Mouse (Mus musculus): ENCODE results near the gene Exosc5. TPM values are rescaled to one million over a fixed set of nuclear protein-coding genes. Genes with fewer than 3 reads are reported as not detected.

Gene Exosc5
- polyA plus RNA-seq (2014; fragmentation: Nextera tagmentation; extraction: Ambion mirVana): 72.3 and 79.7 TPM in 2 replicates

DNA sequence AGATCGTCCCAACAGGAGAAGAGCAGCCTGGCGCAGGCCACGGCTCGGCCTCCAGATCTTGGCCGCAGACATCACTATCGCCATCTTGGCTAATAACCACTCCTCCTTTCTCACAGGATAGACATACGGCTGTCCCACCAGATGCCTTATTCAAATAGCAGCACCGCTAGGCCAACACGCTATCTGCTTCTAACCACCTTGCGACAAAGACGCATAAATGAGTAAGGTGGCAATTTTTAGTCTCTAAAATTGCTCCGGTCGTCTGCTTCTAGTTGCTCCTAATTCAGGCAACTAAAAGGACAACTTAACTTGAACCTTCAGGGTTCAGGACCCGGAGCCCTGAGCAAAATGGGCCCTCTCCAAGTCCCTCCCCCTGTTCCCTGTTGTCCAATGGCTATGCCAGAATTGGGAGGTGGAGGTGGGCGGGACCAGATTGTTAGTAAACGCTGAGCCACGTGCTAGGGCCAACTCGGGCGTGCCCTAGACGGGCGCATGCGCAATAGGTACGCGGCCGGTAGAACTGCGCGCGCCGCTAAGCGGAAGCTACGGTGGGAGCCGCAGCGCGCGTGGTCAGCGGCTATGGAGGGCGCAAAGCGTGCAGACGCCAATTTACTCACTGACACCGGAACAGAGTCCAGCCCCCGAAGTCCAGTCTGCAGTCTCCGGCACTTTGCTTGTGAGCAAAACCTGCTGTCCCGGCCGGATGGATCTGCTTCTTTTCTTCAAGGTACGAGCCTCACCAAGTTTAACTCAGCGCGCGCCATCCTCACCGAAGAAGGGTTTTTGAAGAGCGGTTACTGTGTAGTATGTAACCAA lies at the start of gene Exosc5, which contains the start of gene Bckdha:
Gene Exosc5 (plus strand): TSS at position 508 of the 816 bp plus-strand sequence.
Gene Bckdha (minus strand): TSS at position 325 of the 816 bp plus-strand sequence.
- under 1% methylated on average over 50 of the region's 50 CpGs for WGBS
- peak; percentile 100 for DNase-seq
- H3K36me3 ChIP-seq (ENCODE audit: insufficient read depth): peaks cover 24% of the 10 kb centered on the region; the same call in 1 of the 2 replicates
- 0 out of 2 replicates have a peak within 1 kb of the TSS, but pooled peaks have one; percentile 48 for H3K27ac ChIP-seq (ENCODE audit: low read depth)
- H3K4me1 ChIP-seq (ENCODE audit: insufficient read depth): 0 out of 2 replicates have a peak, but pooled peaks cover 6% of the 10 kb centered on the region
- peak within 1 kb of the TSS; percentile 63 for H3K9ac ChIP-seq
- peak within 1 kb of the TSS; percentile 76 for H3K4me2 ChIP-seq
- H3K4me3 ChIP-seq (ENCODE audit: low read depth, low read length): peak within 1 kb of the TSS; percentile 62
- no peaks in the 10 kb centered on the region for H3K9me3 ChIP-seq (ENCODE audit: low read depth, low read length)
- no peak for TF ChIP-seq CTCF (IDR thresholded peaks at IDR 0.05; ENCODE audit: low read depth)
- peak; percentile 98 for ATAC-seq (ENCODE audit: insufficient read depth)
- H3K27me3 ChIP-seq (ENCODE audit: insufficient read depth, low read length): no peaks in the 10 kb centered on the region

DNA sequence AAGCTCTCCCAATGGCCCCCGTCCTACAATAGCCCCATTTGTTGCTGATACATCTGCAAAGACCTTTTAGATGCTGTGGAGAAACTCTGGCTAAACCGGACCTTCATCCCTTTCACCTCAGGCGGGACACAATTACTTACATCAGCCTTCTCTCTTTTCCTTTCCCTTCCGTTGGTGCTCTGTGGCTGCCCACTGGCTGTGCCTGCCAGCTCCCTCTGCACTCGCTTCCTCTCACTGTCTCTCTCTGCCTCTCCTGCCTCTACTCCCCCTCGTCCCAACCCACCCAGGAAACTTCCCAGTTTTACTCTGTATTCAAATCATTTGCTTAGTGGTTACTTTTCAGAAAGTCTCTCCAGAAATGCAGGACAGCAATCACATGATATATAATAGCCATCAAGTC lies 48.9 kb upstream of the Exosc5 start:
- H3K9ac ChIP-seq: no peak overlapping the region
- no peaks in the 10 kb centered on the region for H3K36me3 ChIP-seq (ENCODE audit: insufficient read depth)
- DNase-seq: no peak
- H3K27ac ChIP-seq (ENCODE audit: low read depth): no peak overlapping the region
- no peak overlapping the region for H3K4me3 ChIP-seq (ENCODE audit: low read depth, low read length)
- no peak for ATAC-seq (ENCODE audit: insufficient read depth)
- no peaks in the 10 kb centered on the region for H3K4me1 ChIP-seq (ENCODE audit: insufficient read depth)
- no peak overlapping the region for H3K4me2 ChIP-seq
- 37% methylated on average over 6 of the region's 6 CpGs for WGBS
- TF ChIP-seq CTCF (IDR thresholded peaks at IDR 0.05; ENCODE audit: low read depth): no peak
- H3K27me3 ChIP-seq (ENCODE audit: insufficient read depth, low read length): no peaks in the 10 kb centered on the region
- H3K9me3 ChIP-seq (ENCODE audit: low read depth, low read length): no peaks in the 10 kb centered on the region

DNA sequence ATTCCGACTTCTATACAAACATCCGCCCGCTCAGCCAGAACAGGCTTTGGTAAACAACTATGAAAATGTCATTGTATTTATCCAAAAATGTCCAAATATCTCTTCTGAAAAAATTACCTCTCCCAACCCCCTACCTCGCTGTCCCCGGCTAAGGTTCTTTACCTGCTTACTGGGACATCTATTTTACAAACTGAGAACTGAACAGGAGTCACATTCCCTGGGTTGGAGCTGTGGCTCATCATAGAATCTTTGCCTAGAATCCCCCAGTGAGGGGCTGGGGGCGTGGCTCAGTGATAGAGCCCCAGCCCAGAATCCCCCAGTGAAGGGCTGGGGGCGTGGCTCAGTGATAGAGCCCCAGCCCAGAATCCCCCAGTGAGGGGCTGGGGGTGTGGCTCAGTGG lies 47.5 kb upstream of the Exosc5 start:
- no peak overlapping the region for H3K27ac ChIP-seq (ENCODE audit: low read depth)
- no peak for TF ChIP-seq CTCF (IDR thresholded peaks at IDR 0.05; ENCODE audit: low read depth)
- ATAC-seq (ENCODE audit: insufficient read depth): no peak
- no peaks in the 10 kb centered on the region for H3K9me3 ChIP-seq (ENCODE audit: low read depth, low read length)
- H3K27me3 ChIP-seq (ENCODE audit: insufficient read depth, low read length): peaks cover 2% of the 10 kb centered on the region; the same call in 1 of the 2 replicates
- H3K4me2 ChIP-seq: no peak overlapping the region
- 40% methylated on average over 7 of the region's 7 CpGs for WGBS
- no peak overlapping the region for H3K9ac ChIP-seq
- no peak overlapping the region for H3K4me3 ChIP-seq (ENCODE audit: low read depth, low read length)
- no peak for DNase-seq
- H3K36me3 ChIP-seq (ENCODE audit: insufficient read depth): no peaks in the 10 kb centered on the region
- no peaks in the 10 kb centered on the region for H3K4me1 ChIP-seq (ENCODE audit: insufficient read depth)

DNA sequence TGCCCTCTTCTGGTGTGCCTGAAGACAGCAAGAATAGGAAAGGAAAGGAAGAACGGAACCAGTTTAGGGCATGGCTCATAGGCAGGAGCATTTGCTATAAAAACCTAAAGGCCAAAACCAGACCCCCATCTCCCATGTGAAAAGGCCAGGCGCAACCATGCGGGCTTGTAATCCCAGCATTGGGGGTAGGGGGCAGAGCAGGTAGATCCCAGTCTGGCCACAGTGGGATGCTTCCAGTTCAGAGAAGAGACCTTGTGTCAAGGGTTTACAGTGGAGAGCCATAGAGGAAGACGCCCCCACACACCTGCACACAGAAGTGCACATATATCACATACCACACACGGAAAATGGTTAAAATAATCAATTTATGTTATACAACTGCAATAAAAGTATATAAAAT lies 44.9 kb upstream of the Exosc5 start:
- WGBS: 91% methylated on average over 5 of the region's 5 CpGs
- no peak for ATAC-seq (ENCODE audit: insufficient read depth)
- no peaks in the 10 kb centered on the region for H3K36me3 ChIP-seq (ENCODE audit: insufficient read depth)

DNA sequence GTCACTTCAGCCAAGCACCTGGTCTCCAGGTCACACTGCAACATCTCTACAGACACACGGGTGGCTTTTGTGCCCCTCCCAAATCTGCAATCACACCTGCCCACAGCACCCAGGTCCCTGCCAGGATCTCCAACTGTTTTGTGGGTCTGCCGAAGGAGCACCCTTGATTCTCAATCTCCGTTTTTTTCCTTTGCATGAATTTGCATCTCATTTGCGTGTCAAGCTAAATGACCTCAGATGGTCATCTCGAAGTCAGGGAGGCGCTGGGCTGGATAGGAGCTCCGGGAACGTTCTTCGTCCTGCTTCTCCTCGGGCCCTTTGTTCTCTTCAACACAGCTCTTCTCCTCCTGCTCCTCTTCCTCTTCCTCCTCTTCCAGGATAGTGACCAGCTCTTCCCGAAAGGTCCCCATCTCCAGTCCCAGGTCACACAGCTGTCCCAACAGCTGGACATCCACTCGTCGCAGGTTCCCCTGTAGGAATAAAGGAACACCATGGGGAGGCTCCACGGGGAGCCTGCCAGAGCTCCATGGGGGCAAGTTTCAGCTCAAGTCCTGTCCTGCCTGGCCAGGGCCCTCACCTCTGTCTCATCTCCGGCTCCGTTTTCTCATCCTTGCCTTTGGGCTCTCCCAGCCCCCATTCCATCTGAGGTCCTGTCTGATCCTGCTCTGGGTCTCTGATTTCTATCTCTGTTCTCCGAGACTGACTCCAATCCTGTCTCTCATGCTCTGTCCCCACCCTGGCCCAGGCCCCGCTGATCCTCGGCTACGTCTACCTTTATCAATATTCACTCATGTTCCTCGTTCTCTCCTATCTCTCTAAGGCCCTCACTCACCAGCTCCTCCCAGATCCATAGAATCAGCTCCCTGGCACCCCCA lies 43.9 kb upstream of the Exosc5 start:
- TF ChIP-seq CTCF (IDR thresholded peaks at IDR 0.05; ENCODE audit: low read depth): no peak
- Histone ChIP-seq H3K27me3 (ENCODE audit: insufficient read depth, low read length) (peaks cover 2% of the 10 kb centered on the region; the same call in 1 of the 2 replicates), H3K4me2 (no peak overlapping the region), H3K9me3 (ENCODE audit: low read depth, low read length) (no peaks in the 10 kb centered on the region), H3K4me1 (ENCODE audit: insufficient read depth) (no peaks in the 10 kb centered on the region), H3K36me3 (ENCODE audit: insufficient read depth) (no peaks in the 10 kb centered on the region), H3K27ac (ENCODE audit: low read depth) (no peak overlapping the region), H3K4me3 (ENCODE audit: low read depth, low read length) (no peak overlapping the region), H3K9ac (no peak overlapping the region)
- no peak for ATAC-seq (ENCODE audit: insufficient read depth)
- WGBS: 69% methylated on average over 21 of the region's 21 CpGs
- no peak for DNase-seq

More for the DNA sequence above, 44.9 kb upstream of the Exosc5 start:
- Histone ChIP-seq H3K9me3 (ENCODE audit: low read depth, low read length) (no peaks in the 10 kb centered on the region), H3K27ac (ENCODE audit: low read depth) (no peak overlapping the region), H3K9ac (no peak overlapping the region), H3K4me3 (ENCODE audit: low read depth, low read length) (no peak overlapping the region), H3K4me1 (ENCODE audit: insufficient read depth) (no peaks in the 10 kb centered on the region), H3K4me2 (no peak overlapping the region), H3K27me3 (ENCODE audit: insufficient read depth, low read length) (peaks cover 2% of the 10 kb centered on the region; the same call in 1 of the 2 replicates)
- no peak for TF ChIP-seq CTCF (IDR thresholded peaks at IDR 0.05; ENCODE audit: low read depth)
- DNase-seq: no peak

DNA sequence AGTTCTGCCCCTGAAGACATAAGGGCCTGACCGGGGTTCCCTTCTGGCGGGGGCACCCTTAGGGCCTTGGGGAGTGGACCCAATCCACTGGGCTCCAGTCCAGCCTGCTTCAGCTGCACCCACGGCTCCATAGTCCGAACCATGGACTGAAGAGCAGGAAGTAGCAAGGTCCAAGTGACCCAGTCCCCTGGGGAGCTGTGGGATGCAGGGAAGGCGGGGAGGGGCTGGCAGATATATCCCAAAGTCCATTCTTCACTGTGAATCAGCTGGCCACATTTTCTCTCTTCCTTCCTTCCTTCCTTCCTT lies 43.3 kb upstream of the Exosc5 start, which contains the start of gene Erich4:
Gene Erich4 (minus strand): TSS at position 187 of the 306 bp plus-strand sequence.
- no peak within 1 kb of the TSS for H3K27ac ChIP-seq (ENCODE audit: low read depth)
- no peak within 1 kb of the TSS for H3K4me3 ChIP-seq (ENCODE audit: low read depth, low read length)
- WGBS: 78% methylated on average over 5 of the region's 5 CpGs
- no peaks in the 10 kb centered on the region for H3K4me1 ChIP-seq (ENCODE audit: insufficient read depth)
- no peak within 1 kb of the TSS for H3K4me2 ChIP-seq
- DNase-seq (no peak), ATAC-seq (ENCODE audit: insufficient read depth) (no peak)
- peaks cover 2% of the 10 kb centered on the region; the same call in 1 of the 2 replicates for H3K27me3 ChIP-seq (ENCODE audit: insufficient read depth, low read length)
- H3K9me3 ChIP-seq (ENCODE audit: low read depth, low read length): no peaks in the 10 kb centered on the region
- TF ChIP-seq CTCF (IDR thresholded peaks at IDR 0.05; ENCODE audit: low read depth): no peak
- H3K9ac ChIP-seq: no peak within 1 kb of the TSS
- no peaks in the 10 kb centered on the region for H3K36me3 ChIP-seq (ENCODE audit: insufficient read depth)
